Mouse (Mus musculus): Measurements from ENCODE around the gene Aste1. TPM values are rescaled to one million over a fixed set of nuclear protein-coding genes. Genes with fewer than 3 reads are reported as not detected.

Aste1 gene
- polyA plus RNA-seq, 1 experiment = 6.1 TPM

DNA sequence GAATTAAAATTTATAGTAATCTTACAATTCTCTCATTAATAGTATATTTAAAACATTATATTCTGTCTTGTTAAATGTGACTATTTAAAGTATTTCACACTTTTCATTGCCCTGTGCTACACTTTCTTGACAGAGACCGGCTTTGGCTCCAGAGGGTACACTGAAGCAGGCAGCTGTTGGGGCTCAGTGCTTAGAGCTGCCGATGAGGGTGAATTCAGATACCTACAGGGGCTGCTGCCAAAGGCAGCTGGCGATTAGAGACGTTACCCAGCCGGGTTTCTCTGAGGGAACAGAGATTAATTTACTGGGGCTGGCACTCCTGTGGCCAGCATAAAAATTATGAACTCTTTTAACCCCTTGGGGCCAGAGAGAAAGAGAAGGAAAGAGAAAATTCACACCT is 20.8 kb upstream of the Aste1 start:
- DNase-seq = no peak
- WGBS = 47% methylated on average over 5 of the region's 5 CpGs
- no peak for TF ChIP-seq CTCF (conservative IDR thresholded peaks at IDR 0.05; ENCODE audit: insufficient read depth, insufficient read length, low read depth, low read length)
- TF ChIP-seq POLR2A (IDR thresholded peaks at IDR 0.05; ENCODE audit: low read depth, low read length) = no peak
- H3K27me3 ChIP-seq (replicated peaks; ENCODE audit: control insufficient read depth, insufficient read depth, low read length) = no peaks in the 10 kb centered on the region
- H3K4me1 ChIP-seq (ENCODE audit: control insufficient read depth, insufficient read depth, low read length) = no peaks in the 10 kb centered on the region
- no peaks in the 10 kb centered on the region for H3K36me3 ChIP-seq (ENCODE audit: control insufficient read depth, insufficient read depth, low read length)
- H3K4me3 ChIP-seq (ENCODE audit: insufficient read depth, low read depth, low read length) = no peak overlapping the region
- H3K27ac ChIP-seq (ENCODE audit: insufficient read depth, low read depth, low read length) = no peak overlapping the region

DNA sequence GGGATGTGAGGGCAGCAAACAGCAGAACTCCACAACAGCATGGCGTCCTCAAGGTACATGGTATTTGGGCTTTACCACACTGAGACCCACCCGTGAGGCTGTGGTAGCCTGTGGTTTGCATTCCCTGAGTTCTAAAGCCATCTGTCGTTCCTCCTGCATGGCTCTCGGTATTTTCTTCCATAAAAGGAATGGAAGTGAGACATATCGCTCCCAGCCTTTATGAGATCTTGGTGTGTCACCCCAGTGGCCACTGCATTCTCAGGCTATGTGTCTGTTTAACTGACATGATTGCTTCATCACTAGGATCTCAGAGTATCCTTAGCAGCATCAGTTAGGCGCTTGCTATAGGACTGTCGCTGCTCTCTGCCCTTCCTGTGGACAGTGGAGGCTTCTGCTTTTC is 18.8 kb upstream of the Aste1 start:
- no peaks in the 10 kb centered on the region for H3K4me1 ChIP-seq (ENCODE audit: control insufficient read depth, insufficient read depth, low read length)
- no peak overlapping the region for H3K4me3 ChIP-seq (ENCODE audit: insufficient read depth, low read depth, low read length)
- no peaks in the 10 kb centered on the region for H3K27me3 ChIP-seq (replicated peaks; ENCODE audit: control insufficient read depth, insufficient read depth, low read length)
- DNase-seq = no peak
- WGBS = 77% methylated on average over 7 of the region's 7 CpGs
- TF ChIP-seq CTCF (conservative IDR thresholded peaks at IDR 0.05; ENCODE audit: insufficient read depth, insufficient read length, low read depth, low read length) (no peak), POLR2A (IDR thresholded peaks at IDR 0.05; ENCODE audit: low read depth, low read length) (no peak)
- H3K36me3 ChIP-seq (ENCODE audit: control insufficient read depth, insufficient read depth, low read length) = no peaks in the 10 kb centered on the region
- H3K27ac ChIP-seq (ENCODE audit: insufficient read depth, low read depth, low read length) = no peak overlapping the region

DNA sequence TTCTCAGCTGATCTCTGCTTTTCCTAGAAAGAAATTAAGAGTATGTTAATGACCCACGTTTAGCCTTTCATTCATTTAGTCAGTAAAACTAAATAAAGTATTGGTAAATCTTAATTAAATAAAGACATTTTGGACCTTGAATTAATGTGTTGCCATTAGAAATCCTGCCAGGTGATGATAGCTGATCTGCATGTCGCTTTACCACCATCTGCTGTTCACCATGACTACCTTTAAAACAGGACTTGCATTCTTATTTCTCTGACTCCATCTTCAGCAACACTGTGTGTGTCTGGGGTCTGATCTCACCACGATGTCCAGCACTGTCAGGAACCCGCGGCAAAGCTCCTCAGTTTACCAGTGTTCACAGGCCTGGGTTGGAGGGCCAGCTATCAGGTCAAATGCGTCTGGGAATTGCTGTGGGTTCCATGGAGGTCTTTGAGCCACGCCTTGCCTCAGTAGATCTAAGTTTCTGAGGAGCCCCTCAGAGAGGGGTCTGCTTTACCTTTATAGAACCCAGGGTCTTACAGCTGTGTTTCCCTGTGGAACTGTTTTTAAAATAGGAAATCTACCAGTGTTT is 18.1 kb upstream of the Aste1 start:
- no peak for TF ChIP-seq CTCF (conservative IDR thresholded peaks at IDR 0.05; ENCODE audit: insufficient read depth, insufficient read length, low read depth, low read length)
- Histone ChIP-seq H3K27ac (ENCODE audit: insufficient read depth, low read depth, low read length) (no peak overlapping the region), H3K36me3 (ENCODE audit: control insufficient read depth, insufficient read depth, low read length) (no peaks in the 10 kb centered on the region), H3K4me1 (ENCODE audit: control insufficient read depth, insufficient read depth, low read length) (no peaks in the 10 kb centered on the region), H3K27me3 (replicated peaks; ENCODE audit: control insufficient read depth, insufficient read depth, low read length) (no peaks in the 10 kb centered on the region), H3K4me3 (ENCODE audit: insufficient read depth, low read depth, low read length) (no peak overlapping the region)
- DNase-seq = no peak
- 70% methylated on average over 7 of the region's 7 CpGs for WGBS

DNA sequence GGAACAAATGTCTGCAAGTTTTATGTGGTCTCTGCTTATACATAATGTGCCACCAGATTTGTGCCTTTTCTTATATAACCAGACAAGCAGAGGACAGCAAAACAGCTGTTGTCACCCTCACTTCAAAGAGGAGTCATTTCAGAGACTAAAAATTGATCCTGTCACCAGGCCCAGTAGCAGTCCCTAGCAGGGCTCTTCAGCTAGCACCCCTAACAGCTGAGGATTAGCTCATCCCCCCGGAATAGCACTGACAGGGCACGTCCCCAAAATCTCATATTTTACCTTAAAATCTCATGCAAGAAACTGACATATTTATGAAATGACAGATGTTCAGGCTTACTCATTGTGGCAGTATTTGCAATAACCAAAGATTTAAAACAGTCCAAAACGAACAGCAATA is 17.6 kb upstream of the Aste1 start:
- WGBS = 74% methylated on average over 3 of the region's 3 CpGs
- Histone ChIP-seq H3K27me3 (replicated peaks; ENCODE audit: control insufficient read depth, insufficient read depth, low read length) (no peaks in the 10 kb centered on the region), H3K4me1 (ENCODE audit: control insufficient read depth, insufficient read depth, low read length) (no peaks in the 10 kb centered on the region), H3K4me3 (ENCODE audit: insufficient read depth, low read depth, low read length) (no peak overlapping the region), H3K27ac (ENCODE audit: insufficient read depth, low read depth, low read length) (no peak overlapping the region), H3K36me3 (ENCODE audit: control insufficient read depth, insufficient read depth, low read length) (no peaks in the 10 kb centered on the region)
- TF ChIP-seq POLR2A (IDR thresholded peaks at IDR 0.05; ENCODE audit: low read depth, low read length) (no peak), CTCF (conservative IDR thresholded peaks at IDR 0.05; ENCODE audit: insufficient read depth, insufficient read length, low read depth, low read length) (no peak)
- DNase-seq = no peak

DNA sequence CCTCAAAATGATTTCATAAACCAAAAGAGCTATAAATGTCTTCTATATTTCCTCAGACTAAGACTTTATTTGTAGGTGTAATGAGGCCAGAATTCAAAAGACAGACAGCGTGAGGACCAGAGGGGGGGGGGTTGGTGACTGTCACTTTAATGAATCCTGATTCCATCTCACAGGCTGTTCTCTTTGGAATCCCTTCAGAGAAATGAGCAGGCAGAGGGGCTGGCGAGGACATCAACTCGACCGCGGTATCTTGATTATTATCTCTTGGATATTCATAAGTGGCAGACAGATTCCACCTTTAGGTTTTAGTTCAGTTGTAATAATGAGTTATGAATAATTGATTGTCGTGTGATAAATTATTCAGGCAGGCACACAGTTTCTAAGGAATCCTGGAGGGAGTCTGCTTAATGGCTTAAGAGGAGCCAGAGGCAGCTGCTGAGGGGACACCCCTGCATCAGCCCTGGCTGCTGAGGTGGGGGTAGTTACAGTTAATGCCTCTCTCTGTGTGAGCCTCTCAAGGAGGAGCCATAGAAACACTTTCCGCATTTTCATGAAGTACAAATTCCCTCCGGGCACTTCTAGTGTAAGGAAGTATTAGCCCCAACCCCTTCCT is 15.6 kb upstream of the Aste1 start:
- 80% methylated on average over 8 of the region's 8 CpGs for WGBS
- no peak overlapping the region for H3K4me3 ChIP-seq (ENCODE audit: insufficient read depth, low read depth, low read length)
- DNase-seq = no peak
- no peak for TF ChIP-seq POLR2A (IDR thresholded peaks at IDR 0.05; ENCODE audit: low read depth, low read length)
- no peak for TF ChIP-seq CTCF (conservative IDR thresholded peaks at IDR 0.05; ENCODE audit: insufficient read depth, insufficient read length, low read depth, low read length)
- no peaks in the 10 kb centered on the region for H3K4me1 ChIP-seq (ENCODE audit: control insufficient read depth, insufficient read depth, low read length)
- no peaks in the 10 kb centered on the region for H3K27me3 ChIP-seq (replicated peaks; ENCODE audit: control insufficient read depth, insufficient read depth, low read length)
- H3K27ac ChIP-seq (ENCODE audit: insufficient read depth, low read depth, low read length) = no peak overlapping the region
- no peaks in the 10 kb centered on the region for H3K36me3 ChIP-seq (ENCODE audit: control insufficient read depth, insufficient read depth, low read length)

DNA sequence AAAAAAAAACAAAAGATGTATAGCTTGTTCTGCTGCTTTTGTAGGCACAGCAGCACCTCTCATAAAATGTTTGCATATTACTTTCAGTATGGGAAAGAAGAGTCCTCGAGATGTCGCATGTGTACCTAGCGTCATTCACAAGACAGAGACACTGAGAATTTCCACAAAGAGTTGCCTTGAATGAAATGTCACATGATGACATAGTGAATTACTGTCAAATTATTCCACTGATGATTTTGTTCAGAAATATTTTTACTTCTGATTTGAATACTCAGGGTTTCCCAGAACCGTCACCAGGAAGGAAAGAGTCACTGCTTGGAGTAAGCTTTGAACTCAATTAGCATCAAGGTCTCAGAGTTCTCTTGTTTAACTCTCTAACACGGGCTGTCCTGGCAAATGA is 7.8 kb upstream of the Aste1 start:
- Histone ChIP-seq H3K27ac (ENCODE audit: insufficient read depth, low read depth, low read length) (no peak overlapping the region), H3K36me3 (ENCODE audit: control insufficient read depth, insufficient read depth, low read length) (no peaks in the 10 kb centered on the region), H3K27me3 (replicated peaks; ENCODE audit: control insufficient read depth, insufficient read depth, low read length) (no peaks in the 10 kb centered on the region), H3K4me3 (ENCODE audit: insufficient read depth, low read depth, low read length) (no peak overlapping the region), H3K4me1 (ENCODE audit: control insufficient read depth, insufficient read depth, low read length) (no peaks in the 10 kb centered on the region)
- 75% methylated on average over 5 of the region's 5 CpGs for WGBS
- TF ChIP-seq CTCF (conservative IDR thresholded peaks at IDR 0.05; ENCODE audit: insufficient read depth, insufficient read length, low read depth, low read length) = no peak
- no peak for TF ChIP-seq POLR2A (IDR thresholded peaks at IDR 0.05; ENCODE audit: low read depth, low read length)
- DNase-seq = no peak

DNA sequence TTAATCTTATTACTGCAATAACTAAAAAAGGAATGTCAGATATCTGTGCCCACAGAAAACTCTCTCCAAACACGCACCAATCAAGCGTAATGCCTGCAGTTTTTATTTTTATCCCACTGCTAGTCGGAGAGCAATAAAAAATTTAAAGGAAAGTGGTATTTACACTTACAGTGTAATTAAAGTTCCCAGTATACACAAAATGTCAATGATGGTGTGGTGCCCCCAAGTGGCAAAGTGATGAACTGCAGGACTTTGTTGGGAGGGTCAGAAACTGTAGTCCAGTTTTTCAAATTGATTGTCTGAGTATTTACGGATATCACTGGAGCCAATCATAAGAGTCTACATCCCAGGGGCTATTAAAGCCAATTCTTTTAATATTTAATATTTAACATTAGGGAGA is 5.9 kb upstream of the Aste1 start:
- H3K27ac ChIP-seq (ENCODE audit: insufficient read depth, low read depth, low read length) = no peak overlapping the region
- no peaks in the 10 kb centered on the region for H3K36me3 ChIP-seq (ENCODE audit: control insufficient read depth, insufficient read depth, low read length)
- H3K27me3 ChIP-seq (replicated peaks; ENCODE audit: control insufficient read depth, insufficient read depth, low read length) = no peaks in the 10 kb centered on the region
- H3K4me3 ChIP-seq (ENCODE audit: insufficient read depth, low read depth, low read length) = no peak overlapping the region
- TF ChIP-seq CTCF (conservative IDR thresholded peaks at IDR 0.05; ENCODE audit: insufficient read depth, insufficient read length, low read depth, low read length) = peak; percentile 56
- TF ChIP-seq POLR2A (IDR thresholded peaks at IDR 0.05; ENCODE audit: low read depth, low read length) = no peak
- WGBS = 6% methylated on average over 4 of the region's 4 CpGs
- H3K4me1 ChIP-seq (ENCODE audit: control insufficient read depth, insufficient read depth, low read length) = no peaks in the 10 kb centered on the region
- DNase-seq = peak; percentile 65

Data from kidney, adult 2 months (tissue).